Mouse (Mus musculus) hematopoietic stem cell, adult 5-6 weeks (primary cell): ENCODE data around the gene Dab2. TPM values are rescaled to one million over a fixed set of nuclear protein-coding genes. Genes with fewer than 3 reads are reported as not detected.

ENCODE experiments used
- total RNA-seq: library from RNA; stranded (forward); fragments of 172-1452, 232-1000 nt; gene quantifications from 2 replicates; pipeline ENCODE4 v1.2.3, GENCODE M21; 2017

Dab2 gene
- total RNA-seq, 1 experiment from 2014 or later = 2.2 TPM

Other genes starting within 250 kb of the Dab2 start
- gene C9, start 145.5 kb downstream of the Dab2 start, total RNA-seq = not detected in 2 replicates
- gene Fyb, start 223.1 kb downstream of the Dab2 start, total RNA-seq = 80.6 and 94.5 TPM in 2 replicates